Mouse (Mus musculus): ENCODE results near the gene Vamp1.

The Vamp1 gene

DNA sequence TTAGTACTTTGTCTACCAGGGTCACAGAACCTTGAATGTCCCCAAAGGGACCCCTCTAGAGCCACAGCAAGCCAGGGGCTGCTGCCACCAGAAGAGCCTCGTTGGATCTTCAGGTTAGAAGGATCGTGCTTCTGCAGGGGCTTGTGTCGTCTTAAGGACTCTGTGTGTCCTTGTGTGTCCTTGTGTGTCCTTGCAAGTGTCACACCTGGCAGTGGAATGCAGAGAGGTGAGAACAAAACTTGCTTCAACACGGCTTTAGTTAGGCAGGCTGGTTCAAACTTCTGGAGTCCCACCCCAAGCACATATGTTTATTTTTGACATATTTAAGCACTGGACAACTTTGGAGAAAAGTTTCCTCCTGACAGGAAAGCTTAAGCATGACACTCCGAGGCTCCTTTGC lies 73.4 kb downstream of the Vamp1 start:
- DNase-seq (ENCODE audit: low read depth), result no peak

DNA sequence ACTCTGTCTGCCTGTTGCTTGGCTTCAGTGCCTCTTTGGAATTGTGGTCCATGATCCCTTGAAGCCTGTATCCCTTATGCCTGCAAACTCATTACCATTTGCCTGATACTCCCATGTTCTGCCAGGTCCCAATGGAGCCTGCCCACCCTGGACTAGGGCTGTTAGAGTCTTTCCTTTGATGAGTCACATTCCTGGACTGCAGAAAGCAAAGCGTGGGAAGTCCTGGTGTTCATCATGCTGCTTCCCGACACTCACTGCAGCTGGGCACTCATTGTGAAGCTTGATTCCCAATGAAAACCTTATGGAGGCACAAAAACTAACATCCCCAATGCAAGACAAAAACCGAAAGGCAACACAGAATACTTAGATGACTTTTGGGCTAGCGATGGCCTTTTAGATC lies 76.0 kb downstream of the Vamp1 start:
- DNase-seq (ENCODE audit: low read depth), result no peak

DNA sequence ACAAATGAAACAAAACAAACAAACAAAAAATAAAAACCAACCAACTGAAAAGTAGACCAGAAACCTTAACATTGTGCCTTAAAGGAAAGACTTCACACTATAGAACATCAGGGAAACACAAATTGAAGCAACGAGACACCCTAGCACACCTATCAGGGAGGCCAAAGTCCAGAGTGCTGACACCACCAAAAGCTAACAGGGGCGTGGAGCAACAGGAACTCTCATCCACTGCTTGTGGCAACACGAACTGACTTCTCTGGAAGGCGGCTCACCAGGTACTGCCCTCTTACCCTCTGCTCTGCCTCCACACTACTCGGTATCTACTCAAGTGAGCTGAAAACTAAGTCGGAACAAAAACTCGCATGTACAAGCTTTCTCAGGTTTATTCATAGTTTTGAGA lies 76.9 kb downstream of the Vamp1 start:
- DNase-seq (ENCODE audit: low read depth), result no peak

GRCm38 (mm10) chr6:125294049-125294448 lies 78.7 kb downstream of the Vamp1 start:
- DNase-seq (ENCODE audit: low read depth), result peak; percentile 20

Measured in 416B (cell line).